Mouse (Mus musculus) bone marrow macrophage, adult 2 months (primary cell): ENCODE results near the gene Spata31d1b.

Experiments used
- CTCF ChIP-seq: IDR thresholded peaks from 2 replicates; pipeline ENCODE4 v1.5.1; 2012; ENCODE audit warnings: low read depth, mild to moderate bottlenecking, low read length, moderate library complexity
- POLR2A ChIP-seq: IDR thresholded peaks from 2 replicates; pipeline ENCODE4 v1.6.1; 2012; ENCODE audit warnings: mild to moderate bottlenecking, low read depth, low read length, borderline replicate concordance

DNA sequence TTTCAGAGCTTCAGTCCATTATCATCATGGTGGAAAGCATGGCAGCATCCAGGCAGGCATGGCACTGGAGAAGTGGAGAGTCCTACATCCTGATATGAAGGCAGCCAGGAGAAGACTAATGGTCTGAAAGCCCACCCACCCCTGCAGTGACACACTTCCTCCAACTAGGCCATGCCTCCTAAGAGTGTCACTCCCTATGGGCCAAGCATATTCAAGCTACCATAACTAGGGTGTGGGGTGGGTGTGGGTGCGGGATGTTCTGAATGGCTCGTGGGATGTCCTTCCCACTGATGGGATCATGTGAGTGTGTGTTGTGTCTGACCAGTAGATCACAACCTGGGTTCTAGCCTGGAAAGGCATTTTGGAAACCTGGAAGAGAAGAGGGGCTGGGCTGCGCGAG lies 21.9 kb downstream of the Spata31d1b start:
- TF ChIP-seq CTCF: no peak
- TF ChIP-seq POLR2A: no peak
